Mouse (Mus musculus): Measurements from ENCODE around the gene Hes2. TPM values are rescaled to one million over a fixed set of nuclear protein-coding genes. Genes with fewer than 3 reads are reported as not detected.

Gene Hes2
- polyA plus RNA-seq, 1 experiment from 2014 or later, result not detected

- Histone ChIP-seq H3K27ac (no peak overlapping the region), H3K4me3 (no peak overlapping the region), H3K4me1 (peaks cover 20% of the 10 kb centered on the region), H3K27me3 (peaks cover 35% of the 10 kb centered on the region), H3K4me2 (no peak overlapping the region), H3K9ac (no peak overlapping the region), H3K9me3 (no peaks in the 10 kb centered on the region), H3K36me3 (no peaks in the 10 kb centered on the region)
- ATAC-seq (ENCODE audit: insufficient number of reproducible peaks, insufficient read depth, low FRiP score, low TSS enrichment, low read depth), result no peak
- WGBS, result 86% methylated on average over 16 of the region's 16 CpGs
Observed at GRCm38 (mm10) chr4:152179946-152180660, 21.4 kb downstream of the Hes2 start.

GRCm38 (mm10) chr4:152182205-152182604 lies 23.5 kb downstream of the Hes2 start:
- Histone ChIP-seq H3K36me3 (no peaks in the 10 kb centered on the region), H3K27ac (no peak overlapping the region), H3K4me3 (no peak overlapping the region), H3K27me3 (peaks cover 25% of the 10 kb centered on the region), H3K4me1 (peaks cover 37% of the 10 kb centered on the region), H3K9ac (no peak overlapping the region), H3K9me3 (no peaks in the 10 kb centered on the region), H3K4me2 (no peak overlapping the region)
- ATAC-seq (ENCODE audit: insufficient number of reproducible peaks, insufficient read depth, low FRiP score, low TSS enrichment, low read depth), result no peak
- 84% methylated on average over 10 of the region's 10 CpGs for WGBS

GRCm38 (mm10) chr4:152184353-152185035 lies 25.8 kb downstream of the Hes2 start:
- Histone ChIP-seq H3K36me3 (no peaks in the 10 kb centered on the region), H3K4me3 (no peak overlapping the region), H3K4me1 (peaks cover 26% of the 10 kb centered on the region), H3K27me3 (peaks cover 10% of the 10 kb centered on the region), H3K9me3 (no peaks in the 10 kb centered on the region), H3K27ac (peak overlapping the region; percentile 92; the same call in 1 of the 2 replicates), H3K4me2 (no peak overlapping the region), H3K9ac (no peak overlapping the region)
- 67% methylated on average over 7 of the region's 7 CpGs for WGBS
- ATAC-seq (ENCODE audit: insufficient number of reproducible peaks, insufficient read depth, low FRiP score, low TSS enrichment, low read depth), result no peak

GRCm38 (mm10) chr4:152185137-152185509 lies 26.5 kb downstream of the Hes2 start:
- Histone ChIP-seq H3K27me3 (peaks cover 4% of the 10 kb centered on the region), H3K27ac (peak overlapping the region; percentile 92), H3K9me3 (no peaks in the 10 kb centered on the region), H3K4me3 (peak overlapping the region; percentile 33), H3K4me2 (peak overlapping the region; percentile 61), H3K4me1 (peaks cover 30% of the 10 kb centered on the region), H3K36me3 (no peaks in the 10 kb centered on the region), H3K9ac (peak overlapping the region; percentile 66)
- 1% methylated on average over 3 of the region's 3 CpGs for WGBS
- ATAC-seq (ENCODE audit: insufficient number of reproducible peaks, insufficient read depth, low FRiP score, low TSS enrichment, low read depth), result peak; percentile 65

- Histone ChIP-seq H3K4me1 (peaks cover 34% of the 10 kb centered on the region), H3K9me3 (no peaks in the 10 kb centered on the region), H3K27me3 (no peaks in the 10 kb centered on the region), H3K27ac (peak overlapping the region; percentile 92), H3K36me3 (no peaks in the 10 kb centered on the region), H3K9ac (peak overlapping the region; percentile 66), H3K4me3 (peak overlapping the region; percentile 33), H3K4me2 (peak overlapping the region; percentile 61)
- peak; percentile 77 for ATAC-seq (ENCODE audit: insufficient number of reproducible peaks, insufficient read depth, low FRiP score, low TSS enrichment, low read depth)
- 3% methylated on average over 19 of the region's 19 CpGs for WGBS
Observed at GRCm38 (mm10) chr4:152185510-152186204, 27.0 kb downstream of the Hes2 start.

DNA sequence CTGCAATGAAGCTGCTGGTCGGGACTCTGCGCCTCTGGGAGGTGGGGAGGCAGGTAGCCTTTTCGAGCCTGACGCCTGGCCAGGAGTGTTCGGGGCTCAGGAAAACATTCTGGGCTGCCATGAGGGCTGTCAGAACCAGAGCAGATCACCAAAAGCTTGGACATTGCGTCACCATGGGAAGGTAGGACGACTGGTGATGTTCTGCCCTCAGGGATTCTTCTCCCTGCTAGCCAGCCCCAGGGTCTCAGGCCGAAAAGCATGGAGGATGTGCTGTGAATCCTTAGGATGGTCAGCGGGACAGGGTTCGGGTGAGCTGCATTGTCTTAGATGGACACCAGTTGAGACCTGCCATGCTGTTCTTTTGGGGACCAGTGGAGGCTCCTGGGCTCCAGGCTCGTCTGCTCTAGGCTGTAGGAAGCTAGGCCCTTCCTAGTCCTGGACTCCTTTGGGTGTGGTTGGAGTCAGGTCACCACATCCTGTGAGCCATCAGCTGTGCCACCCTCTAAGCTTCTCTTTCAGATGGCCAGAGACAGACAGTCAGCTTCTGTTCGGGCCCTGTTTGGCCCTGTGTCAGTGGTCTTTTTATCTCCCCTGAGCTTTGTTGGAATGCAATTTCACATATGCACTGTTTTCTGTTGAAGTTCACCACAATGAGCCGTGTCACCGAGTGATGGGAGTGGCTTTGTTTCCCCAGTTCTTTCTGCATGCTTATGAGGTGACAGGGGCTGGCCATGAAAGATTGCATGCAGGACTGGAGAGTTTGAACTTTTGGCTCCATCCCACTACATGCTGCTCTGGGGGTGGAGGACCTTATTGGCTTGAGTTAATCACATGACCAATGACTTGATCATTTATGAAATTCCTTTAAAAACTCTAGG lies 27.8 kb downstream of the Hes2 start:
- H3K27me3 ChIP-seq, result no peaks in the 10 kb centered on the region
- no peaks in the 10 kb centered on the region for H3K9me3 ChIP-seq
- no peaks in the 10 kb centered on the region for H3K36me3 ChIP-seq
- no peak for ATAC-seq (ENCODE audit: insufficient number of reproducible peaks, insufficient read depth, low FRiP score, low TSS enrichment, low read depth)
- peak overlapping the region; percentile 33 for H3K4me3 ChIP-seq
- WGBS, result 32% methylated on average over 14 of the region's 14 CpGs
- peak overlapping the region; percentile 92 for H3K27ac ChIP-seq
- H3K4me2 ChIP-seq, result peak overlapping the region; percentile 61
- peaks cover 39% of the 10 kb centered on the region for H3K4me1 ChIP-seq
- peak overlapping the region; percentile 66 for H3K9ac ChIP-seq

DNA sequence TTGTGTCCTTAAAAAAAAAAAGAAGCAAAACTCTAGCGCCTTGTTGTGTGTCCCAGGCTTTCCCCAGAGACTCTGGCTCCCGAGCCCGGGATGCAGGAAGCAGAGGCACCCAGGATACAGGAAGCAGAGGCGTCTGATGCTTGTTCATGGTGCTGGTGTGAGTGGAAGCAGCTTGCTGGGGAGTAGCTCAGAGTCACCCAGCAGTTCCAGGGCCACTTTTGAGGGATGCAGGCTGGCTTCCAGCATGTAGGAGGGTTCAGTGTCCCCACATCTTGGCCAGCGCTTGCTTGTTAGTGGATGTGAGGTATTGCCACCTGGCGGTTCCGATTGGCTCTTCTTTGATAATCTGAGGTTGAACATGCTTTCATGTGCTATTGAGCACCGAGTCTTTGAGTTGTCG lies 28.5 kb downstream of the Hes2 start:
- Histone ChIP-seq H3K9ac (no peak overlapping the region), H3K4me3 (no peak overlapping the region), H3K4me1 (peaks cover 39% of the 10 kb centered on the region), H3K36me3 (no peaks in the 10 kb centered on the region), H3K27ac (no peak overlapping the region), H3K27me3 (no peaks in the 10 kb centered on the region), H3K9me3 (no peaks in the 10 kb centered on the region), H3K4me2 (peak overlapping the region; percentile 61)
- ATAC-seq (ENCODE audit: insufficient number of reproducible peaks, insufficient read depth, low FRiP score, low TSS enrichment, low read depth), result no peak
- WGBS, result 86% methylated on average over 9 of the region's 9 CpGs

- H3K27me3 ChIP-seq, result no peaks in the 10 kb centered on the region
- no peak overlapping the region for H3K27ac ChIP-seq
- no peak overlapping the region for H3K9ac ChIP-seq
- no peak overlapping the region for H3K4me3 ChIP-seq
- no peaks in the 10 kb centered on the region for H3K9me3 ChIP-seq
- peaks cover 44% of the 10 kb centered on the region for H3K4me1 ChIP-seq
- 91% methylated on average over 2 of the region's 2 CpGs for WGBS
- H3K4me2 ChIP-seq, result no peak overlapping the region
- ATAC-seq (ENCODE audit: insufficient number of reproducible peaks, insufficient read depth, low FRiP score, low TSS enrichment, low read depth), result no peak
- no peaks in the 10 kb centered on the region for H3K36me3 ChIP-seq
Observed at GRCm38 (mm10) chr4:152188651-152189050, 30.0 kb downstream of the Hes2 start.

DNA sequence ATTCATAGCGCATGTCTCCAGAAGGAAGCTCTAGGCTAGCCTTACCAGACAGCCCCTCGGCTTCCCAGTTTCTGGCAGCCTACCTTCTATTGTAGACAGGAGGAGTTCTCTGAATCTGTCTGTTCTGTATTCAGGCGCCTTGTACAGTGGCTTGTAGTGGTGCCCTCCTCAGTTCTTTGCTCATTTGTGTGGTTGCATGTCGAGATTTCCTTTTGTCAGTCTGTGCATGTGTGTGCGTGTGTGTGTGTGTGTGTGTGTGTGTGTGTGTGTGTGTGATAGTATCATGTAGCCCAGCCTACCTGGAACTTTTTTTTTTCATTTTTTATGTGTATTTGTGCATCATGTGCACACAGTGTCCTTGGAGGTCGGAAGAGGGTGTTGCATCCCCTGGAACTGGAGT lies 30.4 kb downstream of the Hes2 start:
- H3K27ac ChIP-seq, result no peak overlapping the region
- WGBS, result 86% methylated on average over 6 of the region's 6 CpGs
- H3K4me2 ChIP-seq, result no peak overlapping the region
- ATAC-seq (ENCODE audit: insufficient number of reproducible peaks, insufficient read depth, low FRiP score, low TSS enrichment, low read depth), result no peak
- H3K9ac ChIP-seq, result no peak overlapping the region
- no peaks in the 10 kb centered on the region for H3K9me3 ChIP-seq
- H3K4me3 ChIP-seq, result no peak overlapping the region
- no peaks in the 10 kb centered on the region for H3K36me3 ChIP-seq
- no peaks in the 10 kb centered on the region for H3K27me3 ChIP-seq
- H3K4me1 ChIP-seq, result peaks cover 44% of the 10 kb centered on the region

DNA sequence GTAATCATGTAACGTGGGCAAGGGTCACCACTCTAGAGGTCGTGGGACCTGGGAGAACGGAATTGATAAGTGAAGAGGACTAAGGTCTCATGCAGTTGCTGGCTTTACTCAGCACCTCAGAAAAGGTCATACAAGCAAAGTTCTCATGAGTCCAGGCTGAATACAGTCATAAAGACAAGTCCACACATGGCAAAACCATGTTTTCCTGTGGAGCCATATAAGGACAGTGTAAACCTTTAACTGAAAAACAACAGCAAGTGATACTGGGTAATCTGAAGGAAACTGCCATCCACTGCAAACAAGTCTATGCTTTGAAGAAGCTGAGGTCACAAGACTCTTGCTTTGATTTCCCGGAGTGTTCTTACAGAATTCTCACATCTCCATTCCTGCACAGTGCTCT lies 31.0 kb downstream of the Hes2 start:
- no peak overlapping the region for H3K4me3 ChIP-seq
- no peak overlapping the region for H3K4me2 ChIP-seq
- H3K27me3 ChIP-seq, result no peaks in the 10 kb centered on the region
- 0 out of 2 replicates have a peak overlapping the region, but pooled peaks have one; percentile 16 for H3K9ac ChIP-seq
- H3K9me3 ChIP-seq, result no peaks in the 10 kb centered on the region
- H3K27ac ChIP-seq, result no peak overlapping the region
- WGBS, result 87% methylated on average over 4 of the region's 4 CpGs
- no peak for ATAC-seq (ENCODE audit: insufficient number of reproducible peaks, insufficient read depth, low FRiP score, low TSS enrichment, low read depth)
- H3K4me1 ChIP-seq, result peaks cover 46% of the 10 kb centered on the region
- no peaks in the 10 kb centered on the region for H3K36me3 ChIP-seq

DNA sequence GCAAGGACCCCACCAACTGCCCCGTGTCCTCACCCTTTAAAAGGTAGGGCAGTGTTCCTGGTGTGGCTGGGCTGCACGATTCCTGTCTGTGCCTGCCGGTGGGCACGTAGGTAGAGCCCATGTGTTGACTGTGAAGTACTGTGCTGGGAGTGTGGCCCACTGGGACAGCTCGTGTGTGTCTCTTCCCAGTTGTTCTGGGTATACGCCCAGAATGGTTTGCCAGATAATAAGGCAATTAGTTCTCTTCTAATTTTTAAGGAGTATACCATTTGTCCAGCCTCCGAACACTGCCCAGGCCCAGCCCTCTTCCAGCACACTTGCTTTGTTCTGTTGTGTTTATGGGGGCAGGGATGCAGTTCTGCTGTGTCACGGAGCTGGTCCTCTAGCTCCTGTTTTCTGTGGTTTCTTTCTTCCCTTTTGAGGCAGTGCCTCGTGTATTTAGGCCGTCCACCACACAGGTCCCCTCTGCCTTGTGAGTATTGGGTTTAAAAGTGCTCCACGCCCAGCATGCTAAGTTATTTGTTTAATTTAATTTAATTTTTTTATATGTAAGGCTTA lies 31.5 kb downstream of the Hes2 start:
- no peak overlapping the region for H3K4me2 ChIP-seq
- 69% methylated on average over 11 of the region's 11 CpGs for WGBS
- no peaks in the 10 kb centered on the region for H3K36me3 ChIP-seq
- H3K9me3 ChIP-seq, result no peaks in the 10 kb centered on the region
- no peaks in the 10 kb centered on the region for H3K27me3 ChIP-seq
- peaks cover 41% of the 10 kb centered on the region for H3K4me1 ChIP-seq
- no peak for ATAC-seq (ENCODE audit: insufficient number of reproducible peaks, insufficient read depth, low FRiP score, low TSS enrichment, low read depth)
- H3K4me3 ChIP-seq, result no peak overlapping the region
- H3K9ac ChIP-seq, result 0 out of 2 replicates have a peak overlapping the region, but pooled peaks have one; percentile 16
- H3K27ac ChIP-seq, result no peak overlapping the region

Measured in embryonic facial prominence, embryonic 13.5 days (tissue).